8 mouse cellular contexts compared by ENCODE assay signal in genomic region chr2:32396695-32397094, GRCm38 (mm10). TPM values are rescaled to one million over a fixed set of nuclear protein-coding genes. Genes with fewer than 3 reads are reported as not detected.
DNase-seq lines count a peak whose midpoint lies in the region; ATAC-seq and TF ChIP-seq lines count a peak whose summit lies in the region.

No protein-coding gene starts in this region.

- WGBS in heart, embryonic 13.5 days: 0% methylated on average over 15 of the region's 15 CpGs
- WGBS in hindbrain, embryonic 15.5 days: under 1% methylated on average over 15 of the region's 15 CpGs
- under 1% methylated on average over 15 of the region's 15 CpGs for WGBS in midbrain, embryonic 14.5 days

- TF ChIP-seq CTCF in G1E (IDR thresholded peaks at IDR 0.05; ENCODE audit: low read depth, low read length): no peak

- H3K4me1 ChIP-seq in heart, embryonic 13.5 days: peaks cover 25% of the 10 kb centered on the region
- peaks cover 34% of the 10 kb centered on the region for H3K4me1 ChIP-seq in G1E (ENCODE audit: insufficient read depth, low read depth, low read length)
- H3K4me1 ChIP-seq in hindbrain, embryonic 15.5 days (replicated peaks): peaks cover 23% of the 10 kb centered on the region
- peaks cover 13% of the 10 kb centered on the region for H3K4me1 ChIP-seq in midbrain, embryonic 14.5 days (ENCODE audit: control insufficient read depth, insufficient read depth, low read length)

- H3K9me3 ChIP-seq in heart, embryonic 13.5 days: no peaks in the 10 kb centered on the region
- 0 out of 2 replicates have a peak, but pooled peaks cover 4% of the 10 kb centered on the region for H3K9me3 ChIP-seq in G1E (replicated peaks)
- no peaks in the 10 kb centered on the region for H3K9me3 ChIP-seq in hindbrain, embryonic 15.5 days
- no peaks in the 10 kb centered on the region for H3K9me3 ChIP-seq in midbrain, embryonic 14.5 days (ENCODE audit: control insufficient read depth, low read length)

- peak overlapping the region; percentile 94 for H3K9ac ChIP-seq in heart, embryonic 13.5 days
- peak overlapping the region; percentile 86 for H3K9ac ChIP-seq in hindbrain, embryonic 15.5 days
- peak overlapping the region; percentile 80 for H3K9ac ChIP-seq in midbrain, embryonic 14.5 days (replicated peaks; ENCODE audit: low read length)

- no peak for ATAC-seq in heart, embryonic 13.5 days (ENCODE audit: extremely low read depth, insufficient number of reproducible peaks, low FRiP score, low TSS enrichment)
- no peak for ATAC-seq in G1E (ENCODE audit: extremely low read depth, insufficient number of reproducible peaks, low FRiP score, poor library complexity, severe bottlenecking)
- ATAC-seq in hindbrain, embryonic 15.5 days (ENCODE audit: low FRiP score, low read depth): no peak
- no peak for ATAC-seq in midbrain, embryonic 14.5 days (ENCODE audit: low FRiP score, low TSS enrichment)

- peak overlapping the region; percentile 96 for H3K4me3 ChIP-seq in heart, embryonic 13.5 days
- peak overlapping the region; percentile 96 for H3K4me3 ChIP-seq in G1E (ENCODE audit: low read depth, low read length)
- peak overlapping the region; percentile 88 for H3K4me3 ChIP-seq in hindbrain, embryonic 15.5 days
- H3K4me3 ChIP-seq in midbrain, embryonic 14.5 days (replicated peaks; ENCODE audit: low read depth, low read length): peak overlapping the region; percentile 97

- H3K27ac ChIP-seq in heart, embryonic 13.5 days (replicated peaks): peak overlapping the region; percentile 93
- peak overlapping the region; percentile 96 for H3K27ac ChIP-seq in hindbrain, embryonic 15.5 days (replicated peaks)
- H3K27ac ChIP-seq in midbrain, embryonic 14.5 days (replicated peaks; ENCODE audit: low read depth, low read length): peak overlapping the region; percentile 91

- H3K27me3 ChIP-seq in heart, embryonic 13.5 days (replicated peaks): no peaks in the 10 kb centered on the region
- peaks cover 16% of the 10 kb centered on the region for H3K27me3 ChIP-seq in G1E (ENCODE audit: insufficient read depth, low read length)
- H3K27me3 ChIP-seq in hindbrain, embryonic 15.5 days: no peaks in the 10 kb centered on the region
- H3K27me3 ChIP-seq in midbrain, embryonic 14.5 days (ENCODE audit: control insufficient read depth, insufficient read depth, low read length): no peaks in the 10 kb centered on the region

- no peak for DNase-seq in heart, adult 9 months (ENCODE audit: low spot score in 2 of 2)
- peak; percentile 26 for DNase-seq in G1E (ENCODE audit: low spot score)
- peak; percentile 15 for DNase-seq in midbrain, embryonic 14.5 days
- DNase-seq in ovary, postnatal 14 days (ENCODE audit: low spot score): no peak
- no peak for DNase-seq in left cerebral cortex, adult 11 months (ENCODE audit: low spot score)
- no peak for DNase-seq in adrenal gland, postnatal 14 days

- peaks cover 38% of the 10 kb centered on the region for H3K36me3 ChIP-seq in heart, embryonic 13.5 days
- H3K36me3 ChIP-seq in G1E (replicated peaks): peaks cover 42% of the 10 kb centered on the region
- peaks cover 16% of the 10 kb centered on the region; the same call in 1 of the 2 replicates for H3K36me3 ChIP-seq in hindbrain, embryonic 15.5 days
- H3K36me3 ChIP-seq in midbrain, embryonic 14.5 days (ENCODE audit: control insufficient read depth, insufficient read depth, low read length): peaks cover 18% of the 10 kb centered on the region

- H3K4me2 ChIP-seq in heart, embryonic 13.5 days: peak overlapping the region; percentile 96
- peak overlapping the region; percentile 92 for H3K4me2 ChIP-seq in hindbrain, embryonic 15.5 days
- H3K4me2 ChIP-seq in midbrain, embryonic 14.5 days (ENCODE audit: low read length): peak overlapping the region; percentile 89

RNA-seq across cellular contexts. Expression of gene Ptges2, which starts 1.0 kb away (rescaled TPM):
- 35.3 and 36.1 TPM in 2 replicates for polyA plus RNA-seq in heart, embryonic 13.5 days (2015; fragmentation: Nextera tagmentation; extraction: Ambion mirVana)
- total RNA-seq in G1E (2014; fragmentation: Nextera tagmentation) (13.8 and 21.5 TPM in 2 replicates), G1E (2017) (11.5 and 12.4 TPM in 2 replicates)
- polyA plus RNA-seq in G1E (2012): 6.8 and 7.0 TPM in 2 replicates
- 51.0 and 57.4 TPM in 2 replicates for polyA plus RNA-seq in hindbrain, embryonic 15.5 days (2015; fragmentation: Nextera tagmentation; extraction: Ambion mirVana)
- 46.2 and 64.4 TPM in 2 replicates for polyA plus RNA-seq in midbrain, embryonic 14.5 days (2014; fragmentation: Nextera tagmentation; extraction: Ambion mirVana)
- 75.8 and 80.5 TPM in 2 replicates for total RNA-seq in adrenal gland, postnatal 14 days (2021)

RNA-seq across cellular contexts. Expression of gene Lcn2, which starts 8.6 kb away (rescaled TPM):
- 0.91 and 0.98 TPM in 2 replicates for polyA plus RNA-seq in heart, embryonic 13.5 days (2015; fragmentation: Nextera tagmentation; extraction: Ambion mirVana)
- total RNA-seq in G1E (2014; fragmentation: Nextera tagmentation): not detected in 2 replicates
- not detected in 2 replicates for total RNA-seq in G1E (2017)
- polyA plus RNA-seq in G1E (2012): 0.05 TPM in 1 of 2 replicates, not detected in the other
- polyA plus RNA-seq in hindbrain, embryonic 15.5 days (2015; fragmentation: Nextera tagmentation; extraction: Ambion mirVana): 0.73 and 1.2 TPM in 2 replicates
- not detected in 2 replicates for polyA plus RNA-seq in midbrain, embryonic 14.5 days (2014; fragmentation: Nextera tagmentation; extraction: Ambion mirVana)
- 7.1 and 9.6 TPM in 2 replicates for total RNA-seq in adrenal gland, postnatal 14 days (2021)

RNA-seq across cellular contexts. Expression of gene 1110008P14Rik, which starts 15.0 kb away (rescaled TPM):
- polyA plus RNA-seq in heart, embryonic 13.5 days (2015; fragmentation: Nextera tagmentation; extraction: Ambion mirVana): 47.5 and 49.0 TPM in 2 replicates
- total RNA-seq in G1E (2014; fragmentation: Nextera tagmentation) (61.4 and 63.6 TPM in 2 replicates), G1E (2017) (26.5 and 33.0 TPM in 2 replicates)
- polyA plus RNA-seq in G1E (2012): 61.9 and 82.0 TPM in 2 replicates
- polyA plus RNA-seq in hindbrain, embryonic 15.5 days (2015; fragmentation: Nextera tagmentation; extraction: Ambion mirVana): 156 and 160 TPM in 2 replicates
- polyA plus RNA-seq in midbrain, embryonic 14.5 days (2014; fragmentation: Nextera tagmentation; extraction: Ambion mirVana): 107 and 153 TPM in 2 replicates
- total RNA-seq in adrenal gland, postnatal 14 days (2021): 142 and 159 TPM in 2 replicates

RNA-seq across cellular contexts. Expression of gene Dnm1, which starts 43.6 kb away (rescaled TPM):
- polyA plus RNA-seq in heart, embryonic 13.5 days (2015; fragmentation: Nextera tagmentation; extraction: Ambion mirVana): 3.4 and 4.5 TPM in 2 replicates
- total RNA-seq in G1E (2014; fragmentation: Nextera tagmentation): not detected in 2 replicates
- total RNA-seq in G1E (2017): 0.05 TPM in 1 of 2 replicates, not detected in the other
- 0.14 and 0.15 TPM in 2 replicates for polyA plus RNA-seq in G1E (2012)
- 77.2 and 86.0 TPM in 2 replicates for polyA plus RNA-seq in hindbrain, embryonic 15.5 days (2015; fragmentation: Nextera tagmentation; extraction: Ambion mirVana)
- 90.6 and 103 TPM in 2 replicates for polyA plus RNA-seq in midbrain, embryonic 14.5 days (2014; fragmentation: Nextera tagmentation; extraction: Ambion mirVana)
- total RNA-seq in adrenal gland, postnatal 14 days (2021): 18.9 and 26.7 TPM in 2 replicates

RNA-seq across cellular contexts. Expression of gene Ciz1, which starts 44.6 kb away (rescaled TPM):
- 32.9 and 35.2 TPM in 2 replicates for polyA plus RNA-seq in heart, embryonic 13.5 days (2015; fragmentation: Nextera tagmentation; extraction: Ambion mirVana)
- total RNA-seq in G1E (2014; fragmentation: Nextera tagmentation) (196 and 213 TPM in 2 replicates), G1E (2017) (62.9 and 71.6 TPM in 2 replicates)
- 306 and 372 TPM in 2 replicates for polyA plus RNA-seq in G1E (2012)
- polyA plus RNA-seq in hindbrain, embryonic 15.5 days (2015; fragmentation: Nextera tagmentation; extraction: Ambion mirVana): 48.2 and 60.7 TPM in 2 replicates
- polyA plus RNA-seq in midbrain, embryonic 14.5 days (2014; fragmentation: Nextera tagmentation; extraction: Ambion mirVana): 46.4 and 54.1 TPM in 2 replicates
- 61.8 and 67.0 TPM in 2 replicates for total RNA-seq in adrenal gland, postnatal 14 days (2021)

Comparison
In these comparisons a context has a peak if more than half of its experiments do, and no peak if none do; other contexts are left out.
1. DNase-seq: peak in G1E (single experiment) and midbrain, embryonic 14.5 days (single experiment); none in heart, adult 9 months (0 of 2), ovary, postnatal 14 days (single experiment), left cerebral cortex, adult 11 months (single experiment) and adrenal gland, postnatal 14 days (single experiment).
2. Peak in every context shown above with its lines, with median percentiles within 50 percentile points of each other: H3K27ac ChIP-seq, H3K4me2 ChIP-seq, H3K4me3 ChIP-seq and H3K9ac ChIP-seq.